ENCODE assay signal across 24 mouse cellular contexts in genomic region chr12:69855641-69856300, GRCm38 (mm10). TPM values are rescaled to one million over a fixed set of nuclear protein-coding genes. Genes with fewer than 3 reads are reported as not detected.
DNase-seq lines count a peak whose midpoint lies in the region; ATAC-seq and TF ChIP-seq lines count a peak whose summit lies in the region.
"Had no signal": no experiment of that assay in that cellular context is flagged by ENCODE, and none has a peak within 500 bp of the region (broad histone marks: within the 10 kb centered on the region; RNA-seq: fewer than 3 reads in every experiment).

No protein-coding gene starts in this region.

- no peak for TF ChIP-seq EP300 in CH12.LX (IDR thresholded peaks at IDR 0.05; ENCODE audit: low read length)

- WGBS in hindbrain, embryonic 11.5 days = 96% methylated on average over 12 of the region's 12 CpGs

- no peak for TF ChIP-seq RAD21 in CH12.LX (IDR thresholded peaks at IDR 0.05; ENCODE audit: low read depth, low read length)

- no peak for ATAC-seq in hindbrain, embryonic 11.5 days (ENCODE audit: low FRiP score)
- ATAC-seq: activated CD4-positive, CD25-positive, alpha-beta regulatory T cell, adult 4 months; forebrain, embryonic 14.5 days; forebrain, embryonic 16.5 days; Patski had no signal

- H3K79me2 ChIP-seq in CH12.LX (replicated peaks; ENCODE audit: control insufficient read depth, extremely low read depth, insufficient read depth, poor library complexity, severe bottlenecking) = no peaks in the 10 kb centered on the region

- in situ Hi-C loops in CH12.LX (cut with MboI; ENCODE audit: low pct_ligation_motif_present, low pct_unique_long_range_greater_than_20kb, low sequenced_read_pairs) = no loop called here
- in situ Hi-C loops in ES-E14 (cut with MboI; ENCODE audit: low sequenced_read_pairs in 2 of 2, unreplicated experiment in 2 of 2) = no loop called here

- no peak for TF ChIP-seq CTCF in layer of hippocampus, adult 2 months (conservative IDR thresholded peaks at IDR 0.05)
- no peak for TF ChIP-seq CTCF in CH12.LX (conservative IDR thresholded peaks at IDR 0.05 in 1 of 2, IDR thresholded peaks at IDR 0.05 in 1 of 2; ENCODE audit: low read depth in 2 of 2, low read length in 2 of 2)

- no peaks in the 10 kb centered on the region for H3K27me3 ChIP-seq in CH12.LX (replicated peaks)
- H3K27me3 ChIP-seq in hindbrain, embryonic 11.5 days (ENCODE audit: control insufficient read depth, insufficient read depth, low read length) = no peaks in the 10 kb centered on the region
- H3K27me3 ChIP-seq: embryonic facial prominence, embryonic 13.5 days; embryonic facial prominence, embryonic 15.5 days; forebrain, embryonic 12.5 days; Patski had no signal

- H3K4me2 ChIP-seq in CH12.LX (ENCODE audit: insufficient read depth, low read depth, poor library complexity, severe bottlenecking) = no peak overlapping the region
- H3K4me2 ChIP-seq in hindbrain, embryonic 11.5 days (replicated peaks; ENCODE audit: low read depth, low read length) = no peak overlapping the region
- H3K4me2 ChIP-seq: embryonic facial prominence, embryonic 13.5 days; embryonic facial prominence, embryonic 15.5 days; forebrain, embryonic 12.5 days had no signal

- H3K4me1 ChIP-seq in CH12.LX (ENCODE audit: control insufficient read depth in 1 of 2, insufficient read depth in 2 of 2) (peaks cover 0 to 10% of the 10 kb centered on the region in 2 experiments; a peak in 2 of 4 replicates), ES-E14 (ENCODE audit: control insufficient read depth in 2 of 2, insufficient read depth in 2 of 2, low read length in 2 of 2, poor library complexity in 1 of 2) (peaks cover 1 to 3% of the 10 kb centered on the region in 2 experiments; a peak in 1 of 4 replicates)
- no peaks in the 10 kb centered on the region for H3K4me1 ChIP-seq in hindbrain, embryonic 11.5 days (replicated peaks; ENCODE audit: control insufficient read depth, insufficient read depth, low read length)
- H3K4me1 ChIP-seq: embryonic facial prominence, embryonic 15.5 days; forebrain, embryonic 10.5 days; forebrain, embryonic 12.5 days had no signal

- H3K9me3 ChIP-seq in CH12.LX (replicated peaks; ENCODE audit: low read length) (no peaks in the 10 kb centered on the region), ES-E14 (ENCODE audit: control insufficient read depth, insufficient read depth, low read depth, low read length) (no peaks in the 10 kb centered on the region)
- H3K9me3 ChIP-seq in hindbrain, embryonic 11.5 days (ENCODE audit: control insufficient read depth, low read length) = no peaks in the 10 kb centered on the region
- H3K9me3 ChIP-seq: embryonic facial prominence, embryonic 13.5 days; forebrain, embryonic 10.5 days; forebrain, embryonic 12.5 days had no signal

- peaks cover 4 to 23% of the 10 kb centered on the region in 2 experiments for H3K36me3 ChIP-seq in CH12.LX (replicated peaks in 1 of 2; ENCODE audit: control insufficient read depth in 1 of 2, insufficient read depth in 1 of 2, low read length in 1 of 2)
- H3K36me3 ChIP-seq in ES-E14 (ENCODE audit: control insufficient read depth, insufficient read depth, low read length, poor library complexity, severe bottlenecking) = peaks cover 2% of the 10 kb centered on the region; the same call in 1 of the 2 replicates
- no peaks in the 10 kb centered on the region for H3K36me3 ChIP-seq in hindbrain, embryonic 11.5 days (ENCODE audit: control insufficient read depth, insufficient read depth, low read length)

- dilution Hi-C loops in CH12.LX (cut with MboI; ENCODE audit: extremely low pct_ligation_motif_present, extremely low pct_unique_long_range_greater_than_20kb, low sequenced_read_pairs) = no loop called here

- peak overlapping the region; percentile 9; the same call in 1 of the 2 replicates for H3K27ac ChIP-seq in layer of hippocampus, adult 2 months
- H3K27ac ChIP-seq in CH12.LX (ENCODE audit: insufficient read depth, low read depth) (no peak overlapping the region), ES-E14 (ENCODE audit: insufficient read depth, low read depth, low read length, poor library complexity, severe bottlenecking) (no peak overlapping the region)
- H3K27ac ChIP-seq in hindbrain, embryonic 11.5 days (ENCODE audit: low read depth, low read length) = no peak overlapping the region
- H3K27ac ChIP-seq: embryonic facial prominence, embryonic 13.5 days; embryonic facial prominence, embryonic 15.5 days; forebrain, embryonic 10.5 days; forebrain, embryonic 12.5 days had no signal

- TF ChIP-seq POLR2A in CH12.LX (IDR thresholded peaks at IDR 0.05; ENCODE audit: low read depth, low read length) = no peak

- no peak overlapping the region for H3K4me3 ChIP-seq in layer of hippocampus, adult 2 months
- H3K4me3 ChIP-seq in CH12.LX (replicated peaks in 1 of 3; ENCODE audit: low read depth in 2 of 3, low read length in 2 of 3, poor library complexity in 1 of 3) = no peak overlapping the region
- H3K4me3 ChIP-seq in ES-E14 (ENCODE audit: insufficient read depth in 1 of 2, low read depth in 1 of 2, low read length in 2 of 2, poor library complexity in 1 of 2, severe bottlenecking in 1 of 2) = no peak overlapping the region
- H3K4me3 ChIP-seq in hindbrain, embryonic 11.5 days (ENCODE audit: low read depth, low read length) = no peak overlapping the region
- H3K4me3 ChIP-seq: embryonic facial prominence, embryonic 13.5 days; embryonic facial prominence, embryonic 15.5 days; erythroblast, embryonic 14.5 days; forebrain, embryonic 10.5 days; forebrain, embryonic 12.5 days had no signal

- H3K9ac ChIP-seq in CH12.LX (ENCODE audit: insufficient read depth, low read depth) = no peak overlapping the region
- H3K9ac ChIP-seq in ES-E14 (ENCODE audit: insufficient read depth, low read depth, low read length, poor library complexity, severe bottlenecking) = no peak overlapping the region
- no peak overlapping the region for H3K9ac ChIP-seq in hindbrain, embryonic 11.5 days (ENCODE audit: low read depth, low read length)
- H3K9ac ChIP-seq: embryonic facial prominence, embryonic 13.5 days; embryonic facial prominence, embryonic 15.5 days; forebrain, embryonic 12.5 days had no signal

- DNase-seq in layer of hippocampus, adult 2 months (ENCODE audit: low spot score in 2 of 2) = no peak
- no peak for DNase-seq in layer of hippocampus, adult 9-10 months (ENCODE audit: low spot score)
- DNase-seq in CH12.LX (ENCODE audit: extremely low read depth) (no peak), ES-E14 (ENCODE audit: low read depth, low spot score) (no peak)
- DNase-seq in heart, postnatal 4 days = no peak
- no peak for DNase-seq in hindbrain, embryonic 11.5 days (ENCODE audit: low spot score)
- DNase-seq: adrenal gland, adult 8-10 months; adrenal gland, postnatal 14 days; cerebellum, adult 11 months; cerebellum, adult 18-20 months; cerebellum, adult 8-10 months; cerebellum, adult 9-11 months; cerebellum, postnatal 14 days; cerebellum, postnatal 36 days; embryo, embryonic 11 days had no signal

TF ChIP-seq in CH12.LX, 34 proteins besides CTCF, POLR2A, EP300 and RAD21:
- TF ChIP-seq ELF1 (IDR thresholded peaks at IDR 0.05; ENCODE audit: low read depth, low read length) (no peak), UBTF (IDR thresholded peaks at IDR 0.05; ENCODE audit: low read depth, low read length) (no peak), MAFK (IDR thresholded peaks at IDR 0.05; ENCODE audit: insufficient replicate concordance, low read length) (peak; percentile 96), IRF4 (IDR thresholded peaks at IDR 0.05; ENCODE audit: low read depth, low read length) (no peak), TBP (conservative IDR thresholded peaks at IDR 0.05; ENCODE audit: low read depth, low read length) (no peak)

TF ChIP-seq in ES-E14, 5 proteins besides CTCF, POLR2A, EP300 and RAD21:
- TF ChIP-seq CHD2 (IDR thresholded peaks at IDR 0.05; ENCODE audit: low read depth, low read length) = no peak
- TF ChIP-seq ZNF384 (IDR thresholded peaks at IDR 0.05; ENCODE audit: low read depth, low read length) = no peak
- TF ChIP-seq ZC3H11A (IDR thresholded peaks at IDR 0.05; ENCODE audit: borderline replicate concordance, low read depth, low read length) = no peak
- TF ChIP-seq MAFK (IDR thresholded peaks at IDR 0.05; ENCODE audit: insufficient read depth, low read depth, low read length) = peak; percentile 89
- no peak for TF ChIP-seq HCFC1 (IDR thresholded peaks at IDR 0.05; ENCODE audit: borderline replicate concordance, insufficient read depth, low read length)

RNA-seq across cellular contexts. Expression of gene Atl1, which starts 36.6 kb away (rescaled TPM):
- 100 to 1,000 TPM; 195 TPM for total RNA-seq in layer of hippocampus, adult 2 months (2021)
- total RNA-seq in CH12.LX (2012; rRNA removed) = 0.55 and 0.64 TPM in 2 replicates
- total RNA-seq in CH12.LX (2014; rRNA removed) = 0.31 and 0.51 TPM in 2 replicates
- polyA plus RNA-seq in CH12.LX (2012; ENCODE audit: insufficient read length, low read depth) = 0.52 and 0.74 TPM in 2 replicates
- total RNA-seq in ES-E14 (2012; rRNA removed) = 2.5 and 5.8 TPM in 2 replicates
- total RNA-seq in heart, postnatal 4 days (2021) = 10 to 100 TPM; 10.1 to 11.0 TPM
- polyA plus RNA-seq in hindbrain, embryonic 11.5 days (2014; fragmentation: Nextera tagmentation; extraction: Ambion mirVana) = 54.7 and 59.5 TPM in 2 replicates

RNA-seq across cellular contexts. Expression of gene Map4k5, which starts 37.2 kb away (rescaled TPM):
- 10 to 100 TPM; 44.2 to 47.7 TPM for total RNA-seq in layer of hippocampus, adult 2 months (2021)
- total RNA-seq in CH12.LX (2012; rRNA removed) = 7.8 and 9.6 TPM in 2 replicates
- total RNA-seq in CH12.LX (2014; rRNA removed) = 12.5 and 14.0 TPM in 2 replicates
- polyA plus RNA-seq in CH12.LX (2012; ENCODE audit: insufficient read length, low read depth) = 12.5 and 13.5 TPM in 2 replicates
- total RNA-seq in ES-E14 (2012; rRNA removed) = 22.5 and 29.8 TPM in 2 replicates
- total RNA-seq in heart, postnatal 4 days (2021) = 10 to 100 TPM; 41.9 to 44.7 TPM
- 37.9 and 38.4 TPM in 2 replicates for polyA plus RNA-seq in hindbrain, embryonic 11.5 days (2014; fragmentation: Nextera tagmentation; extraction: Ambion mirVana)

Comparison
In these comparisons a context has a peak if more than half of its experiments do, and no peak if none do; other contexts are left out.
1. RNA of gene Atl1, which starts 36.6 kb away (total RNA-seq): 195 TPM in layer of hippocampus, adult 2 months; 10.1 to 11.0 TPM in heart, postnatal 4 days, 2.5 to 5.8 TPM in ES-E14 and 0.31 to 0.64 TPM in CH12.LX; every median in the first group is over 10 times any median in the second.